Mouse (Mus musculus) heart, embryonic 13.5 days (tissue): Measurements from ENCODE around the gene Batf. TPM values are rescaled to one million over a fixed set of nuclear protein-coding genes. Genes with fewer than 3 reads are reported as not detected.
"Not testable (repeated sequence)": the region's sequence is repeated elsewhere in the genome, so short reads cannot be mapped to it uniquely, and the experiment has no call there.

Experiments used
- ATAC-seq: fragments of 200-750 bp; cut with Nextera tagmentation; 2 replicates; pipeline ENCODE4 v1.8.0; 2017; ENCODE audit warnings: moderate TSS enrichment; ENCODE audit not compliant: insufficient number of reproducible peaks, low FRiP score, low TSS enrichment; ENCODE audit errors: extremely low read depth
- H3K27ac ChIP-seq: fragments of 300-500 bp; sonication (generic); replicated peaks from 2 replicates; pipeline ENCODE4 v1.5.1; 2015; ENCODE audit warnings: moderate library complexity, mild to moderate bottlenecking, inconsistent platforms
- H3K27me3 ChIP-seq: fragments of 300-500 bp; sonication (generic); replicated peaks from 2 replicates; pipeline ENCODE4 v1.6.1; 2015; ENCODE audit warnings: mild to moderate bottlenecking, inconsistent platforms
- H3K36me3 ChIP-seq: fragments of 300-500 bp; sonication (generic); 2 replicates; pipeline ENCODE4 v1.6.1; 2015; ENCODE audit warnings: mild to moderate bottlenecking, inconsistent platforms
- H3K4me1 ChIP-seq: fragments of 300-500 bp; sonication (generic); 2 replicates; pipeline ENCODE4 v1.6.1; 2015; ENCODE audit warnings: inconsistent platforms
- H3K4me2 ChIP-seq: fragments of 300-500 bp; sonication (generic); 2 replicates; pipeline ENCODE4 v1.6.1; 2015; ENCODE audit warnings: inconsistent platforms, mild to moderate bottlenecking, moderate library complexity
- H3K4me3 ChIP-seq: fragments of 300-500 bp; sonication (generic); 2 replicates; pipeline ENCODE4 v1.5.1; 2015; ENCODE audit warnings: moderate library complexity, mild to moderate bottlenecking, inconsistent platforms
- H3K9ac ChIP-seq: fragments of 300-500 bp; sonication (generic); 2 replicates; pipeline ENCODE4 v1.6.1; 2015; ENCODE audit warnings: inconsistent platforms, mild to moderate bottlenecking, moderate library complexity
- H3K9me3 ChIP-seq: fragments of 300-500 bp; sonication (generic); 2 replicates; pipeline ENCODE4 v1.6.1; 2016; ENCODE audit warnings: inconsistent platforms
- WGBS: fragments of 180-500 bp; shearing (Covaris S2); methylation state at CpG from one replicate; pipeline ENCODE4 v1.1.7; 2015; ENCODE audit warnings: mixed read lengths; 5-methylcytosine and 5-hydroxymethylcytosine counted together
- polyA plus RNA-seq: library from polyadenylated mRNA; unstranded; fragments of >200 nt; fragmentation: Nextera tagmentation; extraction: Ambion mirVana; gene quantifications from 2 replicates; pipeline ENCODE4 v1.2.1, GENCODE M21; 2015

Batf gene
- polyA plus RNA-seq, 1 experiment from 2014 or later = 6.7 TPM

- ATAC-seq = no peak; the same call in 1 of the 2 replicates
- Histone ChIP-seq H3K27me3 (no peaks in the 10 kb centered on the region), H3K4me1 (peaks cover 10% of the 10 kb centered on the region), H3K36me3 (no peaks in the 10 kb centered on the region), H3K27ac (no peak overlapping the region), H3K4me3 (no peak overlapping the region), H3K4me2 (no peak overlapping the region), H3K9me3 (no peaks in the 10 kb centered on the region), H3K9ac (no peak overlapping the region)
- WGBS = 14% methylated on average over 2 of the region's 2 CpGs
Measured at GRCm38 (mm10) chr12:85659319-85659718, 27.1 kb upstream of the Batf start.

- Histone ChIP-seq H3K27me3 (no peaks in the 10 kb centered on the region), H3K4me3 (no peak overlapping the region), H3K4me2 (no peak overlapping the region), H3K9ac (no peak overlapping the region), H3K9me3 (no peaks in the 10 kb centered on the region), H3K27ac (no peak overlapping the region), H3K4me1 (peaks cover 10% of the 10 kb centered on the region), H3K36me3 (no peaks in the 10 kb centered on the region)
- no peak for ATAC-seq
- WGBS = 89% methylated on average over 12 of the region's 12 CpGs
Measured at GRCm38 (mm10) chr12:85660855-85661254, 25.6 kb upstream of the Batf start.

- H3K27ac ChIP-seq, H3K9ac ChIP-seq, H3K4me2 ChIP-seq, ATAC-seq, H3K27me3 ChIP-seq, H3K9me3 ChIP-seq, H3K36me3 ChIP-seq, H3K4me3 ChIP-seq: not testable (repeated sequence)
- 76% methylated on average over 8 of the region's 8 CpGs for WGBS
- H3K4me1 ChIP-seq = peaks cover 10% of the 10 kb centered on the region
Measured at GRCm38 (mm10) chr12:85662232-85662631, 24.2 kb upstream of the Batf start.

- no peak overlapping the region for H3K4me3 ChIP-seq
- 10% methylated on average over 9 of the region's 9 CpGs for WGBS
- ATAC-seq = no peak
- no peaks in the 10 kb centered on the region for H3K9me3 ChIP-seq
- peak overlapping the region; percentile 41; the same call in 1 of the 2 replicates for H3K4me2 ChIP-seq
- H3K9ac ChIP-seq = no peak overlapping the region
- peaks cover 10% of the 10 kb centered on the region for H3K4me1 ChIP-seq
- no peaks in the 10 kb centered on the region for H3K27me3 ChIP-seq
- no peak overlapping the region for H3K27ac ChIP-seq
- no peaks in the 10 kb centered on the region for H3K36me3 ChIP-seq
Measured at GRCm38 (mm10) chr12:85662896-85663295, 23.6 kb upstream of the Batf start.

GRCm38 (mm10) chr12:85666112-85666511 is 20.4 kb upstream of the Batf start:
- no peak overlapping the region for H3K4me3 ChIP-seq
- ATAC-seq = no peak
- no peaks in the 10 kb centered on the region for H3K9me3 ChIP-seq
- H3K27ac ChIP-seq = no peak overlapping the region
- no peak overlapping the region for H3K4me2 ChIP-seq
- no peaks in the 10 kb centered on the region for H3K36me3 ChIP-seq
- peaks cover 8% of the 10 kb centered on the region for H3K4me1 ChIP-seq
- WGBS = 68% methylated on average over 8 of the region's 8 CpGs
- H3K27me3 ChIP-seq = no peaks in the 10 kb centered on the region
- no peak overlapping the region for H3K9ac ChIP-seq

GRCm38 (mm10) chr12:85667071-85667470 is 19.4 kb upstream of the Batf start:
- no peak for ATAC-seq
- Histone ChIP-seq H3K9ac (no peak overlapping the region), H3K4me2 (no peak overlapping the region), H3K27me3 (no peaks in the 10 kb centered on the region), H3K4me1 (peaks cover 8% of the 10 kb centered on the region), H3K4me3 (no peak overlapping the region), H3K9me3 (no peaks in the 10 kb centered on the region), H3K27ac (no peak overlapping the region), H3K36me3 (no peaks in the 10 kb centered on the region)
- 85% methylated on average over 7 of the region's 7 CpGs for WGBS

- Histone ChIP-seq H3K4me1 (peaks cover 8% of the 10 kb centered on the region), H3K27ac (no peak overlapping the region), H3K27me3 (no peaks in the 10 kb centered on the region), H3K9me3 (no peaks in the 10 kb centered on the region), H3K9ac (no peak overlapping the region), H3K4me2 (no peak overlapping the region), H3K4me3 (no peak overlapping the region), H3K36me3 (no peaks in the 10 kb centered on the region)
- no peak for ATAC-seq
- WGBS = 31% methylated on average over 3 of the region's 3 CpGs
Measured at GRCm38 (mm10) chr12:85668696-85669095, 17.8 kb upstream of the Batf start.

GRCm38 (mm10) chr12:85670080-85670479 is 16.4 kb upstream of the Batf start:
- H3K9ac ChIP-seq = no peak overlapping the region
- no peak overlapping the region for H3K27ac ChIP-seq
- no peak overlapping the region for H3K4me2 ChIP-seq
- no peaks in the 10 kb centered on the region for H3K27me3 ChIP-seq
- WGBS = 50% methylated on average over 3 of the region's 3 CpGs
- H3K36me3 ChIP-seq = no peaks in the 10 kb centered on the region
- H3K4me3 ChIP-seq = no peak overlapping the region
- no peak for ATAC-seq
- H3K4me1 ChIP-seq = peaks cover 8% of the 10 kb centered on the region
- H3K9me3 ChIP-seq = no peaks in the 10 kb centered on the region

- Histone ChIP-seq H3K4me3 (no peak overlapping the region), H3K4me1 (peaks cover 3% of the 10 kb centered on the region), H3K4me2 (no peak overlapping the region), H3K36me3 (no peaks in the 10 kb centered on the region), H3K27me3 (no peaks in the 10 kb centered on the region), H3K9ac (no peak overlapping the region), H3K9me3 (no peaks in the 10 kb centered on the region), H3K27ac (no peak overlapping the region)
- ATAC-seq = no peak
- WGBS = 82% methylated on average over 8 of the region's 8 CpGs
Measured at GRCm38 (mm10) chr12:85673914-85674313, 12.6 kb upstream of the Batf start.

- H3K4me2 ChIP-seq = no peak overlapping the region
- ATAC-seq = no peak
- WGBS = 69% methylated on average over 5 of the region's 5 CpGs
Measured at GRCm38 (mm10) chr12:85679117-85679516, 7.4 kb upstream of the Batf start.

GRCm38 (mm10) chr12:85679808-85680207 is 6.7 kb upstream of the Batf start:
- no peak overlapping the region for H3K9ac ChIP-seq
- no peak overlapping the region for H3K27ac ChIP-seq
- H3K27me3 ChIP-seq = no peaks in the 10 kb centered on the region
- H3K4me1 ChIP-seq = peaks cover 10% of the 10 kb centered on the region
- ATAC-seq = no peak
- 56% methylated on average over 2 of the region's 2 CpGs for WGBS
- no peak overlapping the region for H3K4me3 ChIP-seq
- no peaks in the 10 kb centered on the region for H3K36me3 ChIP-seq
- no peak overlapping the region for H3K4me2 ChIP-seq
- H3K9me3 ChIP-seq = no peaks in the 10 kb centered on the region; the same call in 1 of the 2 replicates

More at GRCm38 (mm10) chr12:85679117-85679516, 7.4 kb upstream of the Batf start:
- peaks cover 4% of the 10 kb centered on the region for H3K4me1 ChIP-seq
- no peaks in the 10 kb centered on the region for H3K27me3 ChIP-seq
- no peak overlapping the region for H3K27ac ChIP-seq
- no peaks in the 10 kb centered on the region; the same call in 1 of the 2 replicates for H3K9me3 ChIP-seq
- no peaks in the 10 kb centered on the region for H3K36me3 ChIP-seq
- no peak overlapping the region for H3K9ac ChIP-seq
- H3K4me3 ChIP-seq = no peak overlapping the region

- 49% methylated on average over 2 of the region's 2 CpGs for WGBS
- Histone ChIP-seq H3K27me3 (no peaks in the 10 kb centered on the region), H3K9me3 (no peaks in the 10 kb centered on the region; the same call in 1 of the 2 replicates), H3K4me1 (peaks cover 34% of the 10 kb centered on the region), H3K9ac (no peak overlapping the region), H3K4me3 (no peak overlapping the region), H3K36me3 (no peaks in the 10 kb centered on the region), H3K4me2 (no peak overlapping the region), H3K27ac (no peak overlapping the region)
- ATAC-seq = no peak
Measured at GRCm38 (mm10) chr12:85682328-85682727, 4.1 kb upstream of the Batf start.
